Mouse (Mus musculus) layer of hippocampus, adult 11-12 months (tissue): ENCODE data around the gene Lce1i.
"Not testable (repeated sequence)": the region's sequence is repeated elsewhere in the genome, so short reads cannot be mapped to it uniquely, and the experiment has no call there.

Experiments used
- DNase-seq: peaks from one replicate; pipeline ENCODE4 v3.0.0; 2022; ENCODE audit warnings: low spot score

The Lce1i gene

DNA sequence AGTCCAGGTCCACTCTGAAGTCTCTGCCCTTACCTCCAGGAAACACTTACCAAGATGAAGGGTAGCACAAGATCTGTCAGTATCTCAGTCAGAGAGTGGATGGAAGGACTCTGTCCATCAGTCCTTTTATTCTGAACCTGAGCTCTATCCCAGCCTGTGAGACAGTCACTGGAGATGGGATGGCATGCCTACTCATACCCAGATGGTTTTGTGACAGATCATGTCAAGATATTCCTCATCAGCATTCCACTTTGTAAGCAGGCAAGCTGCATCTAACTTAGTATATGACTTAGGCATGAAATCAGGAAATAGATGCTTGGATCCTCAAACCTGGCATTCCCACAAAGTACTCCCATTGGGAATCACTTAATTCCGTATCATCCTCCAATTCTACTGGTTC lies at the start of gene Lce1i:
Lce1i (minus strand) TSS at position 101 of the 400 bp plus-strand sequence.
- DNase-seq: no peak

DNA sequence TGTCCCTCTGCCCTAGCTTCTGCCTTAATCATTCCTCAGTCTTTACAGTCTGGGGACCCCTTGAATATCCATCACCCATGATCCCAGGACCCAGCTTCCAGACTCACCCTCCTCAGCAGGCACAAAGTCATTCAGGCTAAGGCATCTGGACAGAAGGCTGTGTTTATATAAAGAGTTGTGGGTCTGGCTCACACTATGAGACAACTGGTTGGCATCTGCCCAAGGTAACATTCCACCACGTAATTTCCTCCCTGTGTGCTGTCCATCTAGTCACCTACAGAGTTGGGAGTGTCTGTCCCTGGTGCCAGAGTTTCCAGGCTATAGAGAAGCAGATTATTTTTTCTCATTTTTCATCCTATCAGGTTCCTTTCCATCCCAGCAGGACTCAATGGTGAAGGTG lies 48.4 kb upstream of the Lce1i start, which contains the start of gene Kprp:
Kprp (minus strand) TSS at position 140 of the 400 bp plus-strand sequence.
- DNase-seq: no peak

DNA sequence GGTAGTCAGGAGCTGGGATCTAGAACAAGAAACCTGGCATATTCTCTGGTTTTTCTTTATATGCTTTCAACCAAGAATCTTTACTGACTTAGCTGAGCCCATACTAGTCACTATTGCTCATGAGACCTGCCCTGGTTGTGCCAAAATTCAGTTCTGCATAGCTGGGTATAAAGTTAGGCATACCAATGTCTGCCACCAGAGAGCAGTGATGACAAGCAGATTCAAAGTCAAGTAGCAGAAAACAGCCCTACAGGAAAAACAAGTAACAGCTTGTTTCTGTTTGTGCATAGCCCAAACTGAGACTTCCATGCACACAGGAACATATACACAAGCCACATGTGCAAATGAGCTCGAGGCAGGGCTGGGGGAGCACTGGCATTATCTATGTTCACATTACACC lies 47.1 kb upstream of the Lce1i start:
- no peak for DNase-seq

DNA sequence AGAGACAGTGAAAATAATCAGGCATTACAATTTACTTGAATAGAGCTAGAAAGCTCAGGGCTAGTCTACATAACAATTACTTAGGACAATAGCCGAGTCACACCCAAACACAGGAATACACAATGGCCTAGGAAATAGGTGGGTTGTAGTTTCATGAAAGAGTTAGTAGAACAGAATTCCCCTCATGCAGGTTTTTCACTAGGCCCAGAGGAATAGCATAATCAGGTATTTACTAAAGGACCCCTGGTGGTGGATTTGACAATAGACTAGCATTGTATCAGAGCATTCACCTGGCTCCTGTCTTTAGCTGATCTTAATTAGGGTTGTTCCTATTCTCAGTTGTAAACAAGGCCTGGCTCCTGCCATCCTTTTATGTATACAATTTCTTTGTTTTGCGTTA lies 37.3 kb upstream of the Lce1i start:
- DNase-seq: not testable (repeated sequence)

DNA sequence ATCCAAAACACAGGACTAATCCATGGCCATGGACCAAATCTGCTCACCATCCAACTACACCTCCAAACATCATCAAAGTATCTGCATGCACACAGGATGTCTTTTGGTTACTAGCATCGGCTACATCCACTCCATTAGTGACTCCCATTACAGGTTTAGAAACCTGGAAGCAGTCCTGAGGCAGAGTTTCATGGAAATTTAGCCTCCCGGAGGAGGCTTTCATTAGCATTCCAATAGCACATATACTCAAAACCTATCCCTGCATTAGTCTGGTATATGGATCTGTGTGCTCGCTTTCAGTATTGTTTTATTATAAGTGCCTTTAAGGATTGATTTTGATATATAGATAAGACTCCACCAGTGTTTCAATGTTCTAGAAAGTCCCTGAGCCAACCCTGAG lies 36.9 kb upstream of the Lce1i start:
- no peak for DNase-seq

DNA sequence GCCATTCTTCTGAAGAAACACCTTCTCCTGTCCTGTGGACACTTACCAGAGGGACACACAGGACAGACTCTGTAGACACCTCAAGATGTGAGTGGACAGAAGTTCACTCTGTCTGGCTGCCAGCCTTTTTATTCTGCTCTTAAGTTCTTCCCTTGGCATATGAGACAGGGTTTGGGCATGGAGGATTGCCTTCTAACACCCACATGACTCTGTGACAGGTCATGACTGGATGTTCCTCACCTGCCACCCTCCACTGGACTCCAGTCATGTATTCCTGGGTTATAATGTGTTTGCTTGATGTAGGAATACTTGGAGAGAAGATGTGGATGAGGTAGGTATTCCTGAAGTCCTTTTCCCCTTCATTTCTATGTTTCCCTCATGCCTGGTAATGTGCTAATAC lies 29.1 kb upstream of the Lce1i start, which contains the start of gene Lce1k:
Lce1k (minus strand) TSS at position 101 of the 400 bp plus-strand sequence.
- no peak for DNase-seq

DNA sequence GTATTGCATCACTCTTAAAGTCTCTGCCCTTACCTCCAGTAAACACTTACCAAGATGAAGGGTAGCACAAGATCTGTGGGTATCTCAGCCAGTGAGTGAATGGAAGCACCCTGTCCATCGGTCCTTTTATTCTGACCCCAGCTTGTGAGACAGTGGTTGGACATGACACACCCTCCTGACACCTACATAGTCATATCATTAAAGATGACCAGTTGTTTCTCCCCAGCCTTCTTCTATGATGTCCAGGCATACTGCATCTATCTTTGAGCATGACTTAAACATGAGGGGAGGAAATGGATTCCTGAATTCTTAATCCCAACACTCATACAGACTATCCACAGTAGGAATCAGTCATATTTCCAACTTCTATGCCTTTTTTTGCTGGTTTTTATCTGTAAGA lies 11.7 kb upstream of the Lce1i start, which contains the start of gene Lce1j:
Lce1j (minus strand) TSS at position 101 of the 400 bp plus-strand sequence.
- DNase-seq: no peak

DNA sequence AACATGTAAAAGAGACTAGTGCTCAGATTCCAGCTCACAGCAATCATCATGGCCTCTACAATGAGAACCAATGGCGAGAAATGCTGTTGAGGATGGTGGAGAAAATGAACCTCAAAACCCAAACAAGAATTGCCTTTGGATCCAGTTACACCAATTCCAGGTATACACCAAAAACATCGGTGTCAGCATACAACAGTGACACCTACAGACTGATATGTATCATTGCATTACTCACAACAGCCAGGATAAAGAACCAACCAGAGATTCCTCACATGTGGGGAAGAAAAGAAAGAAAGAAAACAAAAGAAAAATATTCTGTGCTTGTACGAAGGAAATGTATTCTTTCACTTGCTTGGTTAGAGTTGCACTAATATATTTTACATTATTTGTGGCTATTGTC lies 7.1 kb downstream of the Lce1i start:
- no peak for DNase-seq

DNA sequence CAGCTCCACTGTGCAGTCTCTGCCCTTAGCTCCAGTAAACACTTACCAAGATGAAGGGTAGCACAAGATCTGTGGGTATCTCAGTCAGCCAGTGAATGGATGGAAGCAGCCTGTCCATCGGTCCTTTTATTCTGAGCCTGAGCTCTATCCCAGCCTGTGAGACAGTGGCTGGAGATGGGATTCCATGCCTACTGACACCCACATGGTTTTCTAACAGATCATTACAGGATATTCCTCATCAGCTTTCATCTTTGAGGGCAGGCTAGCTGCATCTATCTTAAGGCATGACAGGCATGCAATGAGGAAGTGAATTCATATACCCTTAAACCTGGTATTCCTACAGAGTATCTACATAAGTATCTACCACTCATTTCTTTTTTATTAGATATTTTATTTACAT lies 13.7 kb downstream of the Lce1i start, which contains the start of gene Lce1h:
Lce1h (minus strand) TSS at position 101 of the 400 bp plus-strand sequence.
- no peak for DNase-seq

DNA sequence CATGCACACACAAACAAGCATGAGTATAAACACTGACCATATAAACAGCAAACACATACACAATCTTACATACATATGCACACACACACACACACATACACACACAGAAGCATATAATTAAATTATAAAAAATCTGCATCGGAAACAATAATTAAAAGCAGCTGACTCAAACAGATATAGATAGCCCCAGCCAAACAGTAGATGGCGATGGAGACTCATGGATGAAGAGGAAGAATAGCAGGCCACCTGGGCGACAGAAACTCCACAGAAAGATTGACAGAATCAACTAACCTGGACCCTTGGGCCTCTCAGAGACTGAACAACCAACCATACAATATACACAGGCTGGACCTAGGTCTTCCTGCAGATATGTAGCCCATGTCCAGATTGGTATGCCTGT lies 25.5 kb downstream of the Lce1i start:
- no peak for DNase-seq

DNA sequence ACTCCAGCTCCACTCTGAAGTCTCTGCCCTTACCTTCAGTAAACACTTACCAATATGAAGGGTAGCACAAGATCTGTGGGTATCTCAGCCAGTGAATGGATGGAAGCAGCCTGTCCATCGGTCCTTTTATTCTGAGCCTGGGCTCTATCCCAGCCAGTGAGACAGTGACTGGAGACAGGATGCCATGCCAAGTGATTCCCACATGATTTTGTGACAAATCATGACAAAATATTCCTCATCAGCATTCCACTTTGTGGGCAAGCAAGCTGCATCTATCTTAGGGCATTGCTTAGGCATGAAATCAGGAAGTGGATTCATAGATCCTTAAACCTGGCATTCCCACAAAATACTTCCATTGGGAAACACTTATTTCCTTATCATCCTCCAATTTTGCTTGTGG lies 26.5 kb downstream of the Lce1i start, which contains the start of gene Lce1g:
Lce1g (minus strand) TSS at position 101 of the 400 bp plus-strand sequence.
- no peak for DNase-seq

DNA sequence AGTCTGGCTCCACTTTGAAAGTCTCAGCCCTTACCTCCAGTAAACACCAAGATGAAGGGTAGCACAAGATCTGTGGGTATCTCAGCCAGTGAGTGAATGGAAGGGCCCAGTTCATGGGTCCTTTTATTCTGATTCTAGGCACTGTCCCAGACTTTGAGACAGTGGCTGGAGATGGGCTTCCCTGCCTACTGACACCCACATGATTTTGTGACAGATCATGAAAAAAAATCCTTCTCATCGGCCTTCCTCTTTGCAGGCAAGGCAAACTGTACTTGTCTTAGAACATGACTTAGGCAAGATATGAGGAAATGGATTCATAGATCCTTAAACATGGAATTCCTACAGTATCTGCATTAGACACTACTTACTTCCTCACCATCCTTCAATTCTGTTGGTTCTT lies 39.7 kb downstream of the Lce1i start, which contains the start of gene Gm38119:
Gm38119 (minus strand) TSS at position 101 of the 400 bp plus-strand sequence.
- no peak for DNase-seq
